Mouse (Mus musculus) MEL (cell line): ENCODE measurements around the gene Pygm. TPM values are rescaled to one million over a fixed set of nuclear protein-coding genes. Genes with fewer than 3 reads are reported as not detected.

Experiments used
- DNase-seq: peaks from one replicate; pipeline ENCODE4 v3.0.0; 2011; ENCODE audit warnings: low read depth, low spot score
- H3K27ac ChIP-seq: 2 replicates; pipeline ENCODE4 v1.5.1; 2012; ENCODE audit warnings: low read depth, mild to moderate bottlenecking, control low read depth, low read length, moderate library complexity; ENCODE audit not compliant: control insufficient read depth
- H3K27me3 ChIP-seq, 2 experiments: fragments of 150-350 bp in 1 of 2; sonication (generic) in 1 of 2; 2 replicates each; pipeline ENCODE4 v1.6.1; 2012; ENCODE audit warnings: low read length in 2 of 2, mild to moderate bottlenecking in 2 of 2, improper control_type of control experiment in 1 of 2, moderate library complexity in 1 of 2; ENCODE audit not compliant: insufficient read depth in 2 of 2, control insufficient read depth in 1 of 2
- H3K36me3 ChIP-seq, 2 experiments: 2 replicates each; pipeline ENCODE4 v1.6.1; 2012 to 2014; ENCODE audit warnings: low read length in 2 of 2, improper control_type of control experiment in 1 of 2, inconsistent platforms in 1 of 2, mild to moderate bottlenecking in 1 of 2; ENCODE audit not compliant: insufficient read depth in 2 of 2, control insufficient read depth in 1 of 2
- H3K4me1 ChIP-seq, 2 experiments: fragments of 150-350 bp in 1 of 2; sonication (generic) in 1 of 2; 2 replicates each; pipeline ENCODE4 v1.6.1; 2012; ENCODE audit warnings: low read length in 2 of 2, improper control_type of control experiment in 1 of 2, mild to moderate bottlenecking in 1 of 2; ENCODE audit not compliant: insufficient read depth in 2 of 2, control insufficient read depth in 1 of 2
- H3K4me3 ChIP-seq, 2 experiments: fragments of 150-350 bp in 1 of 2; sonication (generic) in 1 of 2; 2 replicates each; pipeline ENCODE4 v1.5.1; 2012; ENCODE audit warnings: low read depth in 2 of 2, low read length in 2 of 2, mild to moderate bottlenecking in 2 of 2, moderate library complexity in 2 of 2, control low read depth in 1 of 2, improper control_type of control experiment in 1 of 2; ENCODE audit not compliant: control insufficient read depth in 1 of 2, insufficient read depth in 1 of 2
- H3K79me2 ChIP-seq: 2 replicates; pipeline ENCODE4 v1.6.1; 2012; ENCODE audit warnings: mild to moderate bottlenecking, low read length, moderate library complexity; ENCODE audit not compliant: control insufficient read depth, poor library complexity, insufficient read depth
- H3K9ac ChIP-seq: 2 replicates; pipeline ENCODE4 v1.6.1; 2012; ENCODE audit warnings: low read depth, mild to moderate bottlenecking, control low read depth, low read length, moderate library complexity; ENCODE audit not compliant: control insufficient read depth, poor library complexity, severe bottlenecking
- H3K9me3 ChIP-seq: fragments of 150-350 bp; sonication (generic); replicated peaks from 2 replicates; pipeline ENCODE4 v1.6.1; 2012; ENCODE audit warnings: mild to moderate bottlenecking, low read length, improper control_type of control experiment, moderate library complexity; ENCODE audit not compliant: insufficient read depth
- CTCF ChIP-seq, 3 experiments: IDR thresholded peaks in 2 of 3; conservative IDR thresholded peaks in 1 of 3; 2 replicates each; pipeline ENCODE4 v1.5.1; 2011 to 2012; ENCODE audit warnings: low read length in 3 of 3, low read depth in 2 of 3, mild to moderate bottlenecking in 2 of 3, improper control_type of control experiment in 1 of 3, inconsistent platforms in 1 of 3, mixed read lengths in 1 of 3, moderate library complexity in 1 of 3; ENCODE audit not compliant: control insufficient read depth in 1 of 3, insufficient read depth in 1 of 3, poor library complexity in 1 of 3, severe bottlenecking in 1 of 3
- E2F4 ChIP-seq: IDR thresholded peaks from 2 replicates; pipeline ENCODE4 v1.6.1; 2011; ENCODE audit warnings: low read depth, low read length, improper control_type of control experiment, borderline replicate concordance
- ETS1 ChIP-seq: IDR thresholded peaks from 2 replicates; pipeline ENCODE4 v1.6.1; 2012; ENCODE audit warnings: low read depth, mild to moderate bottlenecking, inconsistent platforms, low read length, improper control_type of control experiment, moderate library complexity
- HCFC1 ChIP-seq: IDR thresholded peaks from 2 replicates; pipeline ENCODE4 v1.6.1; 2012; ENCODE audit warnings: low read depth, mild to moderate bottlenecking, inconsistent platforms, low read length, improper control_type of control experiment, moderate library complexity
- JUND ChIP-seq: IDR thresholded peaks from 2 replicates; pipeline ENCODE4 v1.6.1; 2011; ENCODE audit warnings: low read depth, mild to moderate bottlenecking, improper control_type of control experiment, low read length
- MAX ChIP-seq: IDR thresholded peaks from 2 replicates; pipeline ENCODE4 v1.6.1; 2011; ENCODE audit warnings: low read length, improper control_type of control experiment
- MXI1 ChIP-seq: IDR thresholded peaks from 2 replicates; pipeline ENCODE4 v1.6.1; 2011; ENCODE audit warnings: mild to moderate bottlenecking, low read depth, low read length, improper control_type of control experiment
- NRF1 ChIP-seq: IDR thresholded peaks from 2 replicates; pipeline ENCODE4 v1.6.1; 2014; ENCODE audit warnings: low read depth, mild to moderate bottlenecking, inconsistent platforms, low read length, improper control_type of control experiment, moderate library complexity; ENCODE audit not compliant: poor library complexity, insufficient read depth, severe bottlenecking
- POLR2AphosphoS2 ChIP-seq: IDR thresholded peaks from 2 replicates; pipeline ENCODE4 v1.6.1; 2011; ENCODE audit warnings: low read length, improper control_type of control experiment
- TBP ChIP-seq: IDR thresholded peaks from 2 replicates; pipeline ENCODE4 v1.8.0; 2011; ENCODE audit warnings: low read depth, low read length, improper control_type of control experiment
- polyA plus RNA-seq, 2 experiments: library from polyadenylated mRNA; stranded (reverse) in 1 of 2; unstranded in 1 of 2; fragments of >175 nt in 1 of 2; fragments of >200 nt in 1 of 2; gene quantifications; 2 replicates each; pipeline versions ENCODE4 v1.2.1 to v1.2.4; 2012; ENCODE audit warnings: low replicate concordance in 2 of 2, low read depth in 1 of 2; ENCODE audit not compliant: insufficient read length in 2 of 2, insufficient read depth in 1 of 2, missing spikeins in 1 of 2
- total RNA-seq: library from RNA; depleted of rRNA; stranded (reverse); fragments of 300-350 nt; gene quantifications from 2 replicates; pipeline ENCODE4 v1.2.3, GENCODE M21; 2012

Gene Pygm
- total and polyA plus RNA-seq, 3 experiments, result 0.73 to 3.3 TPM; not detected in 1

DNA sequence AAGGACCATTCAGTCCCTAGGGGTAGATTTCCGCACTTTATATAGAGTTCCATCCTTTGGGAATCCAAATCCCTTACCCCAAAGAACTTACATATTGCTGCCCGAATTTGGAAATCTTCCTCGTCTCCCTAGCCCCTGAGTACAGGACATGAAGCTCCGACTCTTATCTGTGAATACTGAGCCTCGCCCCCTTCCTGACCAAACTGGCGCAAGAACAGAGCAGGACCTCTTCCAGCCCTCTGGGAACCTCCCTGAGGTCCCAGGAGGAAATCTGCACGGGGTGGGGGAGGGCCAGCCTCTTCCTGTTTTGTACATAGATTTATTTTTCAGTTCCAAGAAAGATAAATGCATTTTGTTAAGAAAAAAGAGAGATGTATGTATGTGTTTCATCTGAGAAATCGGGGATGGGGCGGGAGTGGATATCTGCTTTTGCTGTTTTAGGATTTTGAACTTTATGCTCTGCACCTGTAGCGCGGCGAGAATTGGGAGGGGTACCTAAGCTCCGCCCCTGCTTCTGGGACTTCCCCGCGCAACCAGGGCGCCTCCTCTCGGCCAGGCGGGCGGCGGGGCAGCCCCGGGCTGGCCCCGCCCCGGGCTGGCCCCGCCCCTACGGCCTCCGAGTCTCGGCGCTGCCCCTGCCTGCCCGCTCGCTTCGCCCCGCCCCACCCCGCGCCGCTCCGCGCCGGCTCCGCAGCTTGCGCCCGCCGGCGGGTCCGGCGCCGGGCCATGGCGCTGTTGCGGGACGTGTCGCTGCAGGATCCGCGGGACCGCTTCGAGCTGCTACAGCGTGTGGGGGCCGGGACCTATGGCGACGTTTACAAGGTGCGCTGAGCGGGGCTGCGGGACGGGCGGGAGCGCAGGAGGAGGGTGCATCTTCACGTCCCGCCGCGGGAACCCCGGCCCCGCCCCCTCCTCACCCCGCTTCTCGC is 43.4 kb upstream of the Pygm start, which contains the start of gene Map4k2:
Gene Map4k2 (plus strand): TSS at position 612 of the 929 bp plus-strand sequence.
- H3K4me3 ChIP-seq, result peak within 1 kb of the TSS; percentile 66 to 79
- H3K27ac ChIP-seq, result peak within 1 kb of the TSS; percentile 31; the same call in 1 of the 2 replicates
- H3K36me3 ChIP-seq, result peaks cover 0 to 8% of the 10 kb centered on the region in 2 experiments; a peak in 2 of 4 replicates
- peaks cover 5% of the 10 kb centered on the region for H3K79me2 ChIP-seq
- TF ChIP-seq NRF1 (peak; percentile 30; the same call in 1 of the 2 replicates), CTCF (IDR thresholded peaks at IDR 0.05 in 2 of 3, conservative IDR thresholded peaks at IDR 0.05 in 1 of 3; ENCODE audit: control insufficient read depth in 1 of 3, insufficient read depth in 1 of 3, low read depth in 2 of 3, low read length in 3 of 3, poor library complexity in 1 of 3, severe bottlenecking in 1 of 3) (peak in 2 of 3 experiments; percentile 32 to 57; a peak in 4 of 6 replicates), E2F4 (no peak), HCFC1 (0 out of 2 replicates have a peak, but pooled peaks have one; percentile 0), POLR2AphosphoS2 (no peak), MXI1 (no peak; the same call in none of the 2 replicates), JUND (no peak)
- peak; percentile 84 for DNase-seq
- H3K9me3 ChIP-seq, result no peaks in the 10 kb centered on the region
- no peaks in the 10 kb centered on the region for H3K27me3 ChIP-seq
- H3K4me1 ChIP-seq, result peaks cover 0 to 18% of the 10 kb centered on the region in 2 experiments; a peak in 3 of 4 replicates
- peak within 1 kb of the TSS; percentile 83 for H3K9ac ChIP-seq

DNA sequence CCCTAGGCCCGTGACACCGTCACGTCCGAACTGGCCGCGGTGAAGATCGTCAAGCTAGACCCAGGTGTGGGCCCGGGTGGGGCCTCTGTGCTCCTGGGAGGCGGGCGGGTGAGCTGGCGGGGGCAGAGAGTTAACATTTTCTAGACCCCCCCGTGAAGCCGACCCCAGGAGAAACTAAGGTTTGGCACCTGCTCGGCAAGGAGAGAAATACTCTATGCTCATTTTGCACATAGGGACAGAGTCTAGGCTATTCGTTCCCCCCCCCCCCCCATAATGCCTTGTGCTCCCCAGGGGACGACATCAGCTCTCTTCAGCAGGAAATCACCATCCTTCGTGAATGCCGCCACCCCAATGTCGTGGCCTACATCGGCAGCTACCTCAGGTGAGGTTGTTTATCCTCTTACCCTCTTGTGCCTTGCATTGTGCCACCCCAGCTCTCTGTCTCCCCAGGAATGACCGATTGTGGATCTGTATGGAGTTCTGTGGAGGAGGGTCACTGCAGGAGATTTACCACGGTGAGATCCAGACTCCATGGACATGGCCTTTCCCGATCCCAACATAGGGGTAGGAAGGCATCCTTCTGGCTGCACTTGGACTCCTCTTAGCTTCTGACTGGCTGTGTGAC is 42.6 kb upstream of the Pygm start:
- Histone ChIP-seq H3K9ac (peak overlapping the region; percentile 83), H3K27me3 (no peaks in the 10 kb centered on the region), H3K79me2 (peaks cover under 1% of the 10 kb centered on the region), H3K36me3 (peaks cover 0 to 2% of the 10 kb centered on the region in 2 experiments; a peak in 2 of 4 replicates), H3K4me1 (peaks cover 0 to 10% of the 10 kb centered on the region in 2 experiments; a peak in 2 of 4 replicates), H3K9me3 (no peaks in the 10 kb centered on the region), H3K4me3 (peak overlapping the region; percentile 66 to 79), H3K27ac (no peak overlapping the region)
- no peak for DNase-seq
- TF ChIP-seq MXI1 (peak; percentile 13; the same call in 1 of the 2 replicates), ETS1 (no peak), TBP (no peak), MAX (peak; percentile 14; the same call in 1 of the 2 replicates)
